Mouse (Mus musculus) kidney, adult 9 months (tissue): ENCODE results near the gene Osbpl3.

ENCODE experiments used
- DNase-seq: peaks from one replicate; pipeline ENCODE4 v3.0.0; 2022

The Osbpl3 gene

GRCm38 (mm10) chr6:50400234-50400633 is 55.8 kb downstream of the Osbpl3 start:
- DNase-seq, result no peak

GRCm38 (mm10) chr6:50399427-50400195 is 56.4 kb downstream of the Osbpl3 start:
- DNase-seq, result no peak

GRCm38 (mm10) chr6:50398324-50398723 is 57.7 kb downstream of the Osbpl3 start:
- peak; percentile 84 for DNase-seq

- DNase-seq, result peak; percentile 84
Observed at GRCm38 (mm10) chr6:50397116-50397515, 58.9 kb downstream of the Osbpl3 start.

GRCm38 (mm10) chr6:50395641-50396312 is 60.2 kb downstream of the Osbpl3 start:
- no peak for DNase-seq

GRCm38 (mm10) chr6:50394432-50394831 is 61.6 kb downstream of the Osbpl3 start:
- DNase-seq, result no peak

- no peak for DNase-seq
Observed at GRCm38 (mm10) chr6:50393960-50394359, 62.0 kb downstream of the Osbpl3 start.

- no peak for DNase-seq
Observed at GRCm38 (mm10) chr6:50391951-50392350, 64.0 kb downstream of the Osbpl3 start.

- DNase-seq, result peak; percentile 57
Observed at GRCm38 (mm10) chr6:50390313-50390712, 65.7 kb downstream of the Osbpl3 start.

GRCm38 (mm10) chr6:50387629-50388028 is 68.4 kb downstream of the Osbpl3 start:
- no peak for DNase-seq

- DNase-seq, result no peak
Observed at GRCm38 (mm10) chr6:50386497-50386896, 69.5 kb downstream of the Osbpl3 start.

- peak; percentile 44 for DNase-seq
Observed at GRCm38 (mm10) chr6:50385451-50386013, 70.5 kb downstream of the Osbpl3 start.

- no peak for DNase-seq
Observed at GRCm38 (mm10) chr6:50382711-50383110, 73.3 kb downstream of the Osbpl3 start.

GRCm38 (mm10) chr6:50382196-50382595 is 73.8 kb downstream of the Osbpl3 start:
- DNase-seq, result no peak

GRCm38 (mm10) chr6:50381504-50382091 is 74.4 kb downstream of the Osbpl3 start:
- DNase-seq, result peak; percentile 57

GRCm38 (mm10) chr6:50379740-50380139 is 76.3 kb downstream of the Osbpl3 start:
- no peak for DNase-seq

GRCm38 (mm10) chr6:50379136-50379535 is 76.9 kb downstream of the Osbpl3 start:
- DNase-seq, result no peak

- DNase-seq, result peak; percentile 52
Observed at GRCm38 (mm10) chr6:50377742-50378720, 78.0 kb downstream of the Osbpl3 start.

- DNase-seq, result no peak
Observed at GRCm38 (mm10) chr6:50376684-50377083, 79.3 kb downstream of the Osbpl3 start.

- DNase-seq, result no peak
Observed at GRCm38 (mm10) chr6:50372516-50373424, 83.2 kb downstream of the Osbpl3 start.

- no peak for DNase-seq
Observed at GRCm38 (mm10) chr6:50371501-50372086, 84.4 kb downstream of the Osbpl3 start.
